Mouse (Mus musculus) heart, postnatal 0 days (tissue): ENCODE data around the gene Npr2.

Source experiments
- CTCF ChIP-seq: IDR thresholded peaks from 2 replicates; pipeline ENCODE4 v1.5.1; 2016; ENCODE audit warnings: antibody characterized with exemption, control low read depth, low read depth
- EP300 ChIP-seq: IDR thresholded peaks from 2 replicates; pipeline ENCODE4 v1.6.1; 2016; ENCODE audit warnings: antibody characterized with exemption, low read depth

DNA sequence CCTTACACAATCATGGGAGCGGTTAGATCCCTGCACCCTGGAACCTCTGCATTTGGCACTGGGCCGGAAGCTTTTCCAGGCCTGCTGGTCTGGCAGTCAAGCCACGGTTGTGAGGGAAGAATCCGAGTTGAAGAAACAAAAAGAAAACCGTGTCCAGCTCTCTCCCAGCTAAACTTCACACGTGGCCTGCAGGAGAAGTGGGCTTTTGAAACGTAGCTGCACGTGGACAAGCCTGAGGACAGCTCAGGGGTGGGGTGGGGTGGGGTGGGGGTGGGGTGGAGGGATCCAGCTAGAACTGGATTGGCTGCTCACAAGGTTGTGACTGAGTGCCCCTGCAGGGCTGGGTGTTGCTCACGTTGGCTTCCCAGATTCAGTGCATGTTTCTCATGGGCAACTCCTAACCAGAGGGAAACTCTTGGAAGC is 63.5 kb downstream of the Npr2 start:
- TF ChIP-seq CTCF: no peak
- no peak for TF ChIP-seq EP300
